ENCODE assay signal across 16 mouse cellular contexts in genomic region chr3:35101286-35101685, GRCm38 (mm10).
"Had no signal": no experiment of that assay in that cellular context is flagged by ENCODE, and none has a peak within 500 bp of the region (broad histone marks: within the 10 kb centered on the region; RNA-seq: fewer than 3 reads in every experiment).

No protein-coding gene starts in this region.

- H3K36me3 ChIP-seq: limb, embryonic 12.5 days; limb, embryonic 15.5 days had no signal

- ATAC-seq: liver, postnatal 0 days; lung, postnatal 0 days had no signal

- DNase-seq: kidney, adult 9 months; kidney, postnatal 14 days; kidney, postnatal 4 days; layer of hippocampus, adult 9-11 months; left cerebral cortex, postnatal 4 days; liver, postnatal 0 days; midbrain, embryonic 14.5 days; thymus, adult 18-20 months; thymus, postnatal 36 days had no signal

- H3K9ac ChIP-seq: limb, embryonic 12.5 days; limb, embryonic 15.5 days; liver, embryonic 14.5 days; liver, postnatal 0 days; lung, embryonic 14.5 days had no signal

- H3K4me2 ChIP-seq: limb, embryonic 12.5 days; limb, embryonic 15.5 days; liver, embryonic 11.5 days; lung, embryonic 14.5 days had no signal

- H3K4me3 ChIP-seq: limb, embryonic 12.5 days; limb, embryonic 15.5 days had no signal

- H3K4me1 ChIP-seq: limb, embryonic 15.5 days had no signal

- H3K9me3 ChIP-seq: limb, embryonic 12.5 days; limb, embryonic 15.5 days had no signal

- H3K27ac ChIP-seq: limb, embryonic 12.5 days; limb, embryonic 15.5 days; liver, embryonic 14.5 days; macrophage had no signal
